Mouse (Mus musculus): Measurements from ENCODE around the gene Gpr108. TPM values are rescaled to one million over a fixed set of nuclear protein-coding genes. Genes with fewer than 3 reads are reported as not detected.

Gpr108 gene
- polyA plus RNA-seq, 1 experiment from 2014 or later: 37.6 TPM

- no peak for DNase-seq (ENCODE audit: low spot score)
- H3K36me3 ChIP-seq (ENCODE audit: insufficient read depth, low read length): no peaks in the 10 kb centered on the region
- no peak for TF ChIP-seq CTCF (IDR thresholded peaks at IDR 0.05; ENCODE audit: low read depth)
- H3K9me3 ChIP-seq (replicated peaks; ENCODE audit: low read length): no peaks in the 10 kb centered on the region
- no peaks in the 10 kb centered on the region for H3K27me3 ChIP-seq (ENCODE audit: insufficient read depth, low read length)
- H3K9ac ChIP-seq (ENCODE audit: low read depth, low read length): no peak overlapping the region
- H3K4me1 ChIP-seq (replicated peaks; ENCODE audit: insufficient read depth, low read length): no peaks in the 10 kb centered on the region
- ATAC-seq (replicated peaks; ENCODE audit: low FRiP score, low read depth): no peak
- no peak overlapping the region for H3K27ac ChIP-seq
- H3K4me2 ChIP-seq (ENCODE audit: low read length): no peak overlapping the region
- WGBS: 82% methylated on average over 8 of the region's 8 CpGs
- H3K4me3 ChIP-seq (replicated peaks; ENCODE audit: low read depth, low read length): no peak overlapping the region
These were observed 52.8 kb downstream of the Gpr108 start for GRCm38 (mm10) chr17:57195326-57196010.

DNA sequence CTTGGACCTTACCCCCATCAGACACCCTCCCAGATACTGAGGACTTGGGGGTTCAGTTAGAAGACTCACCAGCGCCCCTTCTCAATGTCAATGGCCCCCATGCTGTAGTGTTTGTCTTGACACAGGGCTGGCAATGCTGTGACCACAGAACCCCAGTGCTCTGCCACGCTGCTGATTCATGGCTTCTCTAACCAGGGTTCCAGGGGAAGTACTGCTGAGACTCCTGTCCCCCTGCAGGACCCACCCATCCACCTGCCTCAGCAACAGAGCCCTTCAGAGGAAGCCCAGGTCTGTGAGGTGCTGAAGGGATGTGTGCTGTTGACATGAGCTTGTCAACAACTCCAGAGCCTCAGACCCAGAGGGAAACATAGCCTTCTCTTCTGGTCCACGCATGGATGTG lies 53.5 kb downstream of the Gpr108 start:
- ATAC-seq (replicated peaks; ENCODE audit: low FRiP score, low read depth) (no peak), DNase-seq (ENCODE audit: low spot score) (no peak)
- no peaks in the 10 kb centered on the region for H3K36me3 ChIP-seq (ENCODE audit: insufficient read depth, low read length)
- no peak overlapping the region for H3K9ac ChIP-seq (ENCODE audit: low read depth, low read length)
- no peak overlapping the region for H3K4me2 ChIP-seq (ENCODE audit: low read length)
- H3K9me3 ChIP-seq (replicated peaks; ENCODE audit: low read length): no peaks in the 10 kb centered on the region
- 81% methylated on average over 3 of the region's 3 CpGs for WGBS
- H3K27me3 ChIP-seq (ENCODE audit: insufficient read depth, low read length): no peaks in the 10 kb centered on the region
- no peak overlapping the region for H3K27ac ChIP-seq
- no peak for TF ChIP-seq CTCF (IDR thresholded peaks at IDR 0.05; ENCODE audit: low read depth)
- H3K4me3 ChIP-seq (replicated peaks; ENCODE audit: low read depth, low read length): no peak overlapping the region
- no peaks in the 10 kb centered on the region for H3K4me1 ChIP-seq (replicated peaks; ENCODE audit: insufficient read depth, low read length)

- H3K27me3 ChIP-seq (ENCODE audit: insufficient read depth, low read length): no peaks in the 10 kb centered on the region
- no peak within 1 kb of the TSS for H3K4me2 ChIP-seq (ENCODE audit: low read length)
- 71% methylated on average over 11 of the region's 11 CpGs for WGBS
These were observed 54.2 kb downstream of the Gpr108 start, which contains the start of gene Tnfsf14 for GRCm38 (mm10) chr17:57194041-57194507. TSS of gene Tnfsf14 (minus strand) at chr17:57194177.

DNA sequence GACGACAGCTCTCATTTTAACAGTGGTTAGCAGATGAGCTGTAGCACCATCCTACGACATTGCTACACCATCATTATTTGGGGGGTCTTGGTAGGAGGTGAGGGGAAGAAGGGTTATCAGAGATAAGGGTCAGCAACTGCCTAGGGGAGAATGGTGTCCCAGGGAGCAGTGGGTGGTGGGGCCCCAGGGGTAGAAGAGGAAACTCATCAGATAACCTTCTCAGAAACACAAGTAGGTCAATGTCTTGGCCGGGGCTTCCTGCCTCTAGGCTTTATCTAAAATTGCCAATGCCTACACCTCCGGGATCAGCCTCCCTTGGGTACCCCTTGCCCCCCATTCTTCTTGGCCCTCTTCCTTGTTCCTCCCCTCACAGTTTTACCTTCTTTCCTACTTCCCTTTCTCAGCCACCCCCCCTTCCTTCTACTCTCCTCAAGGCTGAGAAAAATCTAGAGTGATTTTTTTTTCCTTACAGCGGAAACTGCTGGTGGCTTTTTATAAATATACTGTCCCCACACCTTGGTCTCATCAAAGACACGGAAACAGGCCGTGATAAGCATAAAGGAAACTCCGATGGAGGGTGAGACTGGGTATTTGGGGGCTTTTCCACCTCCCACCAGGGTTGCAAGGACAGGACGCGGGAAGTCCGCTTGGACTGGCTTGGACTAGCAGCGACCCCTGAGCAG lies 59.6 kb downstream of the Gpr108 start:
- no peaks in the 10 kb centered on the region for H3K27me3 ChIP-seq (ENCODE audit: insufficient read depth, low read length)
- H3K4me1 ChIP-seq (replicated peaks; ENCODE audit: insufficient read depth, low read length): no peaks in the 10 kb centered on the region
- no peak overlapping the region for H3K4me3 ChIP-seq (replicated peaks; ENCODE audit: low read depth, low read length)
- TF ChIP-seq CTCF (IDR thresholded peaks at IDR 0.05; ENCODE audit: low read depth): no peak
- no peaks in the 10 kb centered on the region for H3K36me3 ChIP-seq (ENCODE audit: insufficient read depth, low read length)
- no peaks in the 10 kb centered on the region for H3K9me3 ChIP-seq (replicated peaks; ENCODE audit: low read length)
- H3K27ac ChIP-seq: no peak overlapping the region
- ATAC-seq (replicated peaks; ENCODE audit: low FRiP score, low read depth) (no peak), DNase-seq (ENCODE audit: low spot score) (no peak)
- 79% methylated on average over 12 of the region's 12 CpGs for WGBS
- no peak overlapping the region for H3K4me2 ChIP-seq (ENCODE audit: low read length)
- H3K9ac ChIP-seq (ENCODE audit: low read depth, low read length): no peak overlapping the region

More at GRCm38 (mm10) chr17:57194041-57194507, 54.2 kb downstream of the Gpr108 start, which contains the start of gene Tnfsf14:
- Histone ChIP-seq H3K9me3 (replicated peaks; ENCODE audit: low read length) (no peaks in the 10 kb centered on the region), H3K27ac (no peak within 1 kb of the TSS), H3K4me1 (replicated peaks; ENCODE audit: insufficient read depth, low read length) (no peaks in the 10 kb centered on the region), H3K4me3 (replicated peaks; ENCODE audit: low read depth, low read length) (no peak within 1 kb of the TSS), H3K9ac (ENCODE audit: low read depth, low read length) (no peak within 1 kb of the TSS), H3K36me3 (ENCODE audit: insufficient read depth, low read length) (no peaks in the 10 kb centered on the region)
- no peak for TF ChIP-seq CTCF (IDR thresholded peaks at IDR 0.05; ENCODE audit: low read depth)
- ATAC-seq (replicated peaks; ENCODE audit: low FRiP score, low read depth): no peak
- no peak for DNase-seq (ENCODE audit: low spot score)

DNA sequence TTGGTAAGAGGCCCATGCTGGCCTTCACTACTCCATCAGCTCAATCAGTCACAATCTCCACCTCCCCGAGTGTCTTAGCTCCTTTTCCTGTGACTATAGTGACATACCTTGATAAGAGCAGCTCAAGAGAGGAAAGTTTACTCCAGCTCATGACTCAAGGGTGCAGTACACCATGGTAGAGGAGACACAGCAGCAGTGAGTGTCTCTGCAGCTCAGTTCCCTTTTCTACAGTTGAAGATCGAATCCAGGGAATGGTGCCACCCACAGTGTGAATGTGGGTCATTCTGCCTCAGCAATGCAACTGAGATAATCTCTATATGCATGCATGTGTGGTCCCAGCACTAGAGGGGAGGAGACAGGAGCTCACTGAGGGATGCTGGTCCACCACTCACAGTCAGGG lies 62.6 kb downstream of the Gpr108 start:
- DNase-seq (ENCODE audit: low spot score) (no peak), ATAC-seq (replicated peaks; ENCODE audit: low FRiP score, low read depth) (no peak)
- WGBS: 70% methylated on average over 2 of the region's 2 CpGs
- no peaks in the 10 kb centered on the region for H3K9me3 ChIP-seq (replicated peaks; ENCODE audit: low read length)
- no peak overlapping the region for H3K4me2 ChIP-seq (ENCODE audit: low read length)
- H3K9ac ChIP-seq (ENCODE audit: low read depth, low read length): no peak overlapping the region
- no peaks in the 10 kb centered on the region for H3K27me3 ChIP-seq (ENCODE audit: insufficient read depth, low read length)
- no peak overlapping the region for H3K27ac ChIP-seq
- TF ChIP-seq CTCF (IDR thresholded peaks at IDR 0.05; ENCODE audit: low read depth): no peak
- H3K4me3 ChIP-seq (replicated peaks; ENCODE audit: low read depth, low read length): no peak overlapping the region
- H3K36me3 ChIP-seq (ENCODE audit: insufficient read depth, low read length): no peaks in the 10 kb centered on the region
- no peaks in the 10 kb centered on the region for H3K4me1 ChIP-seq (replicated peaks; ENCODE audit: insufficient read depth, low read length)

Small RNA genes lying within 50 kb of the gene (microRNA-seq; reads per million reads assigned to microRNA genes)
- gene Mir6978: not detected

Other genes starting within 250 kb of the Gpr108 start
- gene Pspn, start 248.4 kb downstream of the Gpr108 start, polyA plus RNA-seq (2015; fragmentation: Nextera tagmentation; extraction: Ambion mirVana): 0.55 TPM in 1 of 2 replicates, not detected in the other
- gene Gtf2f1, start 237.2 kb downstream of the Gpr108 start, polyA plus RNA-seq (2015; fragmentation: Nextera tagmentation; extraction: Ambion mirVana): 46.7 and 50.3 TPM in 2 replicates
- 0.38 TPM in 1 of 2 replicates, not detected in the other for gene Gm17949, start 237.0 kb downstream of the Gpr108 start, polyA plus RNA-seq (2015; fragmentation: Nextera tagmentation; extraction: Ambion mirVana)
- gene Khsrp, start 216.9 kb downstream of the Gpr108 start, polyA plus RNA-seq (2015; fragmentation: Nextera tagmentation; extraction: Ambion mirVana): 35.6 and 36.2 TPM in 2 replicates
- not detected in 2 replicates for gene Slc25a41, start 206.8 kb downstream of the Gpr108 start, polyA plus RNA-seq (2015; fragmentation: Nextera tagmentation; extraction: Ambion mirVana)
- gene Crb3, start 189.3 kb downstream of the Gpr108 start, polyA plus RNA-seq (2015; fragmentation: Nextera tagmentation; extraction: Ambion mirVana): 82.4 and 90.9 TPM in 2 replicates
- gene Slc25a23, start 188.6 kb downstream of the Gpr108 start, polyA plus RNA-seq (2015; fragmentation: Nextera tagmentation; extraction: Ambion mirVana): 10.2 and 10.7 TPM in 2 replicates
- gene Dennd1c, start 169.9 kb downstream of the Gpr108 start, polyA plus RNA-seq (2015; fragmentation: Nextera tagmentation; extraction: Ambion mirVana): 4.2 and 5.1 TPM in 2 replicates
- 15.4 and 16.4 TPM in 2 replicates for gene Tubb4a, start 160.7 kb downstream of the Gpr108 start, polyA plus RNA-seq (2015; fragmentation: Nextera tagmentation; extraction: Ambion mirVana)
- 6.1 and 6.8 TPM in 2 replicates for gene Tnfsf9, start 143.1 kb downstream of the Gpr108 start, polyA plus RNA-seq (2015; fragmentation: Nextera tagmentation; extraction: Ambion mirVana)
- 0.28 TPM in 1 of 2 replicates, not detected in the other for gene Cd70, start 98.7 kb downstream of the Gpr108 start, polyA plus RNA-seq (2015; fragmentation: Nextera tagmentation; extraction: Ambion mirVana)
- gene Tnfsf14, start 54.3 kb downstream of the Gpr108 start, polyA plus RNA-seq (2015; fragmentation: Nextera tagmentation; extraction: Ambion mirVana): 0.08 and 0.09 TPM in 2 replicates
- 2.0 and 2.9 TPM in 2 replicates for gene C3, start 20.3 kb downstream of the Gpr108 start, polyA plus RNA-seq (2015; fragmentation: Nextera tagmentation; extraction: Ambion mirVana)
- 40.8 and 43.6 TPM in 2 replicates for gene Trip10, start 1.0 kb upstream of the Gpr108 start, polyA plus RNA-seq (2015; fragmentation: Nextera tagmentation; extraction: Ambion mirVana)
- 0.87 and 1.1 TPM in 2 replicates for gene Vav1, start 30.7 kb upstream of the Gpr108 start, polyA plus RNA-seq (2015; fragmentation: Nextera tagmentation; extraction: Ambion mirVana)
- 3.7 and 4.3 TPM in 2 replicates for gene Adgre1, start 110.2 kb upstream of the Gpr108 start, polyA plus RNA-seq (2015; fragmentation: Nextera tagmentation; extraction: Ambion mirVana)

All from kidney, postnatal 0 days (tissue).